Mouse (Mus musculus): ENCODE measurements at regions not wholly inside any gene's neighbourhood (a gene's known extent, or its start where the extent isn't known, plus 50 kb on each side); places are given as distances from the start of the nearest gene placed in this dataset.
"Not testable (repeated sequence)": the region's sequence is repeated elsewhere in the genome, so short reads cannot be mapped to it uniquely, and the experiment has no call there.

DNA sequence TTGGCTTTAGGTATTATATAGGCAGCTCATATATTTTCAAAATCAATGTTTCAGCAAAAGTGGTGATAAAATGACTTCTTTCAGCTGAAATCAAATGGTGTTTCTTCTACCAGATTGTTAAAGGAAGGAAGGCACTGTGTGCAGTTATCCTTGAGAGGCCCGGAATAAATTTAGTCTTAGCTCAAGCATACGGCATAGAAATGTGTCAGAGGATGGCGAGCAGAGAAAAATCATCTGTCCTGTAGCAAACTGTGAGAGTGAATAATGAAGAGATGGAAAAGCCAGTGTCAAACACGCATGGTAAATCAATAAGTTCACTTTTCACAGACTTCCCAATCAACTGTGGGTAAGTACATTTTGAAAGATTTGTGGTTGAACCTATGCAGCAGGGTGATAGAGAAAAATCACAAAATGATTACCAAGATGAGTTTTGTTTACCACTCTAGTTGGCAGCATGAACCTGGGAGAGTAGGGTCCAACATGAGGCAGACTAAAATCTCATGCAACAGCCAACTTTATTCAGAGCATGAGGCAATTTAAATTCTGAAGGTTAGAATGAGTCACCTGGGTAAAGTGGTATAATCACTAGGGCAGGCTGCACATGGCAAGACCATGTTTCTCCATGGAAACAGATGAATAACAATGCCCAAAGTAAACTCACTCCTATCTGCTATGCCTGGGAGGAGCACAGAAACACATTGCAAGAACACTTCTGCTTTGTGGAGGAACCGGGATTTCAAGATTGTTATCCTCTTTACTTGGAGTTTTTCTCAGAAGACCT lies 55.7 kb downstream of the AI429214 start:
- no peak for DNase-seq (ENCODE audit: extremely low spot score, low spot score)

DNA sequence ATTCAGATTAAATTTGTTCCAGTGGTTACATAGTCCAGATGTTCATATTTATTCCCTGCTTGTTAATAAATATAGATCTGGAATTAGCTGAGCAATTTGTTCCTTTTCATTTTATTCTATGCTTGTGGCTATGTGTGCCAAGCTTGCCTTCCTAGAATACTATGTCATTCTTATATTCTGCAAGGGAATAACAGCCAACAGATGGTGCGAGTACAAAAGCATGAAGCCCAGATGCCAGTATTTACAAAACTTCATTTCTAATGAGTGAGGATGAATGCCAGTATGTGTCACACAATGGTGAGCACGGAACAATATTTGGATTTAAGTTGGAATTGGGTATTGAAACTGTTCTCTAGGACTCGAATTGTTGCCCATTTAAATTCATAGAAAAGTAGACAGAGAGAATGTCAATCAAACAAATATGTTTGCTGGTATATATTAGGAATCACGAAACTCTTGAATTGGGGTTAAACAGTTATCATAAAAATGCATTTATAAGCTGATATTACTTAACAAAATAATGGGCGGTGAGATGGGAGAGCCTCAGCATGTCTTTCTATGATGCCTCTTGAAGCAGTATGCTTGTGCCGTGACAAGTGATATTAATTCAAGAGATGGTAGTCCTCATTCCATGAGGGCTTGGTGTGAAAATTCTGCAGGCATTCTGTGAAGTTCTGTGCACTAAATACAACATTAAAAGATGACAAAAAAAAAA lies 56.7 kb downstream of the AI429214 start:
- DNase-seq (ENCODE audit: extremely low spot score, low spot score): no peak

DNA sequence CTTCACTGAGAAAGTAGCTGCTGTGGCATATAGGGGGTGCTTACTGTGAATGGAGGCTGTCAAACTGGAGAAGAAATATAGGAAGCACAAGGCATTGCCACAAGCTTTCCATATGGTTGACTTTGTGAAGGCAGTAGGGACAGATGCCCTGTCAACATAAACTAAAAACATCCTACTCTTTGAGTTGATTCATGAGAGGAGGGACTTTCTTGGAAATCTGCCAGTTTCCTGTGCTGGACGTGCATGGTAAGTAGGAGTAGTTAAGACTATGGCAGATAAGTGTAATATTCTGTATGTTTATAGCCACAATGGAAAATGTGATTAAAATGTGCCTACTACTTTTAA lies 57.3 kb downstream of the AI429214 start:
- DNase-seq (ENCODE audit: extremely low spot score, low spot score): no peak

DNA sequence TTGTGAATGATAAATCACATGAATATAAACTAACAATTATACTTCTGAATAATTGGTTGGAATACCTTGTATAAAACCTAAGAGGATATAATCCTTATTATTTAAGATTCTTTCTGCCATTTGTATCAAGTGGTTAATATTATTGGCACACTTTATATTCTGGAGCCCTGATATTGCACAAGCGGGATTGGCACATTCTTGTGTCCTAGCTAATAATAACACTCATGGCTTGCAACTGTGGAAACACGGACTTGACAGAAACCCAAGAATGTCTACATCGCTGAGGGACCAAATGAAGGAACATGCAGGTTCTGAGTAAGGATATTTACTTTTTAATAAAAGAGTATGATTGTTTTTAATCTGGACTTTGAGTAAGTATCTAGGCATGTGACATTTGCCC lies 63.0 kb downstream of the AI429214 start:
- no peak for DNase-seq (ENCODE audit: extremely low spot score, low spot score)

DNA sequence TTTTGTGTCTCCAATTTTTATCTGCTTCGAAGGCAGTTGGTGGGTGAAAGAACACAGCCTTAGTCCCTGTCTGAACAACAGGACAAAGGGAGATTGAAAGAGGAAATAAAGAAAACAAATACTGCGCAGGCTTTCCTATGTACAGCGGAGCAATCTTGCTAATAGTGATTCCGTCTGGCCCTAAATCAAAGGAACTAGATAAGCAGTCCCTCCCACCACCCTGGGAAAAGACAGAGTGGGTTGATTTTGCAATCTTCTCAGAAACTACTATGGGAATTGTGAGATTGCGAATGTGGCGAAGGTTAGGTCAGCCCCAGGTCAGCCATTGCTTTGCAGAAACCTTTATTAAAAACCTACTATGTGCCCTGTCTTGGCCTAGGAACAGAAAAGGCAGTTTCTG lies 65.0 kb downstream of the AI429214 start:
- no peak for DNase-seq (ENCODE audit: extremely low spot score, low spot score)

DNA sequence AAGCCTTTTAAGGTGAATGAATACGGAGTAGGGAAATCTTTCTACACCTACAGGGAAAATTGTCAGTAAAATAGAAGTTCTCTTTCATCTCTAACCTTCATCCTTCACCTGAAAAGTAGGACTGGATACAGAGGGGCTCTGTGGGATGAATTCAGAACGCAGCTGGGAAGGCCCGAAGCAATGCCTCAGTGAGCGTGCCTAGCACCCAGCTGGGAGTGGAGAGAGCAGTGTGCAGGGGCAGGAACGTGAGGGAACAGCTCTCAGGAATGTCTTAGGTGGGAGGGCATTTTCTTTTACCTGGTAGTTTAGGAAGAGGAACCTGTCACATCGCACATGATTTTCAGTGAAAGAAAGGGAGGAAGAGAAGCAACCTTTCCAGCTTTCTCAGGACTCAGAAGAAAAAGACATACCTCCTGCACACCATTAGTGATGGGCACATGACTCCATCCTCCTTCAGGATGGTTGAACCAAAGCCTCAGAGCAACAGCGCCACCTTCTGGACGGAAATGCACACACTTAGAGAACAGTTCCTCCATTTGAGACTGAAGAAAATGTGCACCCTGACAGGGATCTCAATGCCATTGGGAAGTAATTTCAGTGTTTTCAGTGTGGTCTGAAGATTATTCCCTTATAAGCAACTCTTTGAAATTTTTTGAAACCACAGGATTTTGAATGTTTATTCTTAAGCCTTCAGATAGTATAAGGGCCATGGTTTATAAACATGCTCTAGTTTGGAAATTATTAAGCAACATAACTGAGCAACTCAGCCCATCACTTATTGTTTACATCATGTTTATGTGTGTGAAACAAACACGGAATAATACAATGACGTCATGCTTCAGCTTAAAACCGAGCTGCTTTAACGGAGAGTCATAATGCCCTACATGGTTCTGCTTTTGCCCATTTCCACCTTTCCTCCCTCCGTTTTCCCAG lies 68.9 kb downstream of the AI429214 start:
- DNase-seq (ENCODE audit: extremely low spot score, low spot score): peak; percentile 84

DNA sequence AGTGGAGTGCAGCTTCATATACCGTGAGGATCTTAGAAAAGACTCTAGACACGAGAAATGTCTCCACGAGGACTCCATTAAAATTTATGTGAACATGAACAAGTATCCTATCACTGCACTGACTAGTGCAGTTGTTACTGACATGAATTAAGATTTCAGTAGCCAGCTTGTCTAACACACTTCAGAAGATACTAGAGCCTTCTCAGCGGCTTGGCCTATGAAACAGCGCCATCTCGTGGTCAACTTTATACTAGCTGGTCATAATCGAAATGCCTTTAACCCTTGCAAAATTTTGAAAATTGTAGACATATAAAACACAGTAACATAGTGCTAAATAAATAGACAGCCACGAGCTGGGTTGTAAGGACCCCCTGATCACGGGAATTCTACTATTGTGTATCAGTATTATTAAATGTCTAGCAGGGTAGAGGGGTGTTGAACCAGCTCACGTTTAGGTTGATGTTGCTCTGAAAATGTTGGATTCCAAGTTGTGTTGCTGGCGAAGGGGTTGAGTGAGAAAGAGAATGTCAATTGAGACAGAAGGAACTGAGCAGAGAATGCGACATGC lies 70.4 kb downstream of the AI429214 start:
- peak; percentile 73 for DNase-seq (ENCODE audit: extremely low spot score, low spot score)

DNA sequence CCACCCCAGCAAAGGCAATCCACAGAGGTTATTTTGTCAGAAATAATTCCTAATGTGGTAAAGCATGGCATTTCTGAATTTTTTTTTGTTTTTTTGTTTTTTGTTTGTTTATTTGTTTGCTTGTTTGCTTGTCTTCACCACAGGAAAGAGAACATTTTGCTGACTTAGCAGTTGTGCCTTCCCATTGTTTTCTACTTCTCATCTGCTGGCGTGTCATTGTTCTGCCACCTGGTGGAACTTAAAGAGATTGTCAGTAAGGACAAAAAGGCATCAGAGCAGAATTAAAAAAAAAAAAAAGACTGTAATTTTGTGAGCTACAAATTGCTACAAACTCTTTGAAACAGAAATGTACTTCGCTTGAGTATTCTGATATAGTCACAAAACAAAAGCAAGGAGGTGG lies 79.5 kb downstream of the AI429214 start:
- DNase-seq (ENCODE audit: extremely low spot score, low spot score): no peak

DNA sequence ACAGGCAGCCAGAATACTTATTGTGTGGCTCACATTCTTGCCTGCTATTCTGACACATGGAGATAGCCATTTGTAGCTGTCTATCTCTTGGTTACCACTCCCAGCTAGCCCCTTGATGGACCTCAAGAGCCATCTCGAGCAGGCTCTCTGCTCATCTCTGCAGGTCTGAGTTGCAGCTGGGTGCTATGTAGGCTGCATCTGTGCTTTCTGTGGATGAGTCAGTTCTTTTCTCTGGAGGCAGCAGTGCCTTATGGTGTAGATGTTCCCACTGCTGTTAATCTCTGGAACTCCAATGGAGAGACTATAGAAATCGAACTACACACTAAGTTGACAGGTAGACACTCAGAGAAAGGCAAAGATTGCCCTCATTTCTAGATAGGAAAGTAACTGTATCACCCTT lies 106.3 kb downstream of the AI429214 start:
- no peak for DNase-seq (ENCODE audit: extremely low spot score, low spot score)

DNA sequence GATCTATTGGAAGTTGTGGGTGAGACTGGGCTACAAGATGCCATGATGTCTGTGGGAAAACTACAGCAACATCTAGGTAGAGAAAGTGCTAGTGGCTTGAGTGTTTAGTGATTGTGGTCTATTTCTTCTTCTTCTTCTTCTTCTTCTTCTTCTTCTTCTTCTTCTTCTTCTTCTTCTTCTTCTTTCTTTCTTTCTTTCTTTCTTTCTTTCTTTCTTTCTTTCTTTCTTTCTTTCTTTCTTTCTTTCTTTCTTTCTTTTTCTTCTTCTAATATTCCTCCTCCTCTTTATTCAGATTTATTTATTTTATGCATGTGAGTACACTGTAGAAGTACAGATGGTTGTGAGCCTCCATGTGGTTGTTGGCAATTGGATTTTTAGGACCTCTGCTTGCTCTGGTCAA lies 119.0 kb downstream of the AI429214 start:
- DNase-seq (ENCODE audit: extremely low spot score, low spot score): not testable (repeated sequence)

DNA sequence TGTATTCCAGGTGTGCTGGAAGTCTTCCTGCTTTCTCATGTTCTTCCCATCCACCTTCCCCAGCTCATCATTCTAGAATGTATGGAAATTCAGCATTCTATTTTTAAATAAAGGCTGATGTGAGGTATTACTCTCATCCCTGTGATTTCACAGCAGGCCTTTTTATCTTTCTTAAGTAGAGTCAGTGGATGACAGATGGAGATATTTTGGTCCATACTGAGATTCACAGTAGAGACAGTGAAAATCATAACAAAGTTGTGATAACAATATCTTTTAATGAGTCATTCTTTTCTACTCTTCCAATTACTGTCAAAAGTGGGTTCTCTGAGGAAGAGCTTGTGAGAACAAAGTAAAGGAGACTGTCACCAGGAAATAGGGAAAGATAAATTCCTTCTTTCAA lies 132.4 kb downstream of the AI429214 start:
- no peak for DNase-seq (ENCODE audit: extremely low spot score, low spot score)

DNA sequence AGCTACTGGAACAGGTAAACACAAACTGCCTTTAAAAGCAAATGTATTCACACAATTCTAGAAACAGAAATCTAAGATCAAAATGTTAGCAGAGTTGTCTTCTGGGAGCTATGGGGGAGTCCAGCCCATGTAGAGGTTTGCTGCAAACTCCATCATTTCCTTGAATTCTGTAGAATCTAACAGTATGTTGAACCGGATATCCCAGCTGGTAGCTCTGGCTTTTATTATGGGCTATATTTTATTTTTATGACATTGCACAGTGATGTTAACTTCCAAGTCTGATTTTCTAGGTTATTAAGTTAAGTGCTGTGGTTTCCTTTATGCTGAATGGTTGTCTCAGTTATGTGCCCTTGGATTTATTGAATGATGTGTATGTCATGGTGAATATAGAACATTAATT lies 136.3 kb downstream of the AI429214 start:
- DNase-seq (ENCODE audit: extremely low spot score, low spot score): no peak

DNA sequence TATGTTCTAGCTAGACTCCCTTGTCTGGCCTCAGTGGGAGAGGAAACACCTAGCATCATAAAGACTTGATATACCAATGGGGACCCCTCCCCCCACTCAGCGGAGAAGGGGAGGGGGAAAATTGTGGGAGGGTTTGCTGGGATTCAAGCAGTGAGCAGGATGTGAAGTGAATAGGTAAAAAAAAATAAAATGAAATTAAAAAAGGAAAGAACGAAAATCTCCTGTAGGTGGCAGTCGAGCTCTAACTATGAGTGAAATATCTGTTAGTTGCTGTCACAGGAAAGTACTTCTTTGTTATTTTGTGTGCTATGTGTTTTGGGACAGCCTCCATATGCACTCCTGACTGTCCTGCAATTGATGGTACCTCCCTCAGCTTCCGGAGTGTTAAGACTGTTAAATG lies 138.6 kb downstream of the AI429214 start:
- DNase-seq (ENCODE audit: extremely low spot score, low spot score): peak; percentile 16

DNA sequence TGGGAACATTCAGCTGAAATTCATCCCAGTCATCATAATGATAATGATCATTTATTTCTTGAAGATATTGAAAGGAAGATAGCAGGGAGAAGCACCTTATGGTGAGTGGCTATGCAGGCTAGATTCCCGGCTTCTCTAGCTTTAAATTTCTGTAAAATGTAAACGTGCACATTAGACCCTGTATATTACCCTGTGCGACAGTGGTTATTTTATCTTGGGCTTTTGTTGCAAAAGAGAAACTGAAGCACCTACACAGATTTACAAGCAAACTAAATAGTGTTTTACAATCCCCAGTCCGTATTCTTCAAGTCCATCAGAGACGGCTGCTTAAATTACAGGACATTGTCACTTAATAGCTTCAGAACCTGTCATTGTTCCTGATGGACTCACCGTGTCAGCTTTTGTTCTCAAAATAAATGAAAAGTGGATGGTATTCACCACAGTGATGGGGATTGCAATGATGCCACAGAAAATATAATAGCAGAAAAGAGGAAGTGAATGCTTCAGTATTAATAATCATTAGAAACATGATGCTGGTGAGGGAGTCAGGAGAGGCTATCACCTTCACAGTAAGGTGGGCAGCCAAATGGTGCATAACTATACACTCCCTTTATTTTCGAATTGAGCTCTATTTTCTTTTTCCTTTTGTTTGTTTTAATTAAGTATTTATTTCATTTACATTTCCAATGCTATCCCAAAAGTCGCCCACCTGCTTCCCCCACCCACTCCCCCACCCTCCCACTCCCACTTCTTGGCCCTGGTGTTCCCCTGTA lies 141.0 kb downstream of the AI429214 start:
- no peak for DNase-seq (ENCODE audit: extremely low spot score, low spot score)

DNA sequence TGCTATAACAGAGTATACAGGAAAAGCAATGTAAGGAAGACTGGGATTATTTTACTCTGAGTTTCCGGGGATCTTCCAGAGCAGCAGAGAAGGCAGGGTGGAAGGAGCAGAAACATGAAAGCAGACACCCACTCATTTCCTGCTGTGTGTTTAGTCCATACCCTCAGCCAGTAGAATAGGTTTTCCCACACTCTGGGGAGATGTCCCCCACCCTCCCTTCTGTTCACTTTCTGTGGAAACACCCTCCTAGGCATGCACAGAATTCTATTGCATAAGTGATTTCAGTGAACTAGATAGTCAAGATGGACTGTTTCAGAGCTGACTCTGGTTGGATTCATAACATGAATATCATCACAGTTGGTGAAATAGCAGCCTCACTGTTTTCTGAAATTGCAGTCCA lies 156.9 kb downstream of the AI429214 start:
- no peak for DNase-seq (ENCODE audit: extremely low spot score, low spot score)

DNA sequence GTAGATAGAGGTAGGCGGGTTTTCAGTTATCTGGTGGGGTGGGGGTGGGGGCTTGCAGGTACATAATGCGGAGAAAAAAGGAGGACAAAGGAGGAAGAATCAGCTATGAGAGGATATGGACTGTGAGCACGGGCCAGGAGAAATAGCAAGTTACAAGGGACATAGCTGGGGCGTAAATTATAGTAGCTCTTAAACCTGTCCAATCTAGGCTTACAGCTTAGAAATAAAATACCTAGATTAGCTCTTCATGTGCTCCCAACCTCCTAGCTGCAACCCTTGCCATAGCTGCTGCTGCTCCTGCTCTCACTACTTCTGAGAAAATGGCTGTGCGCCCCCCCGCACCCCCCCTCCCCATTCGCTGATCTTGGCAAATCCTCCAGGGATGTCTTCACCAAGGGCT lies 161.0 kb downstream of the AI429214 start:
- no peak for DNase-seq (ENCODE audit: extremely low spot score, low spot score)

DNA sequence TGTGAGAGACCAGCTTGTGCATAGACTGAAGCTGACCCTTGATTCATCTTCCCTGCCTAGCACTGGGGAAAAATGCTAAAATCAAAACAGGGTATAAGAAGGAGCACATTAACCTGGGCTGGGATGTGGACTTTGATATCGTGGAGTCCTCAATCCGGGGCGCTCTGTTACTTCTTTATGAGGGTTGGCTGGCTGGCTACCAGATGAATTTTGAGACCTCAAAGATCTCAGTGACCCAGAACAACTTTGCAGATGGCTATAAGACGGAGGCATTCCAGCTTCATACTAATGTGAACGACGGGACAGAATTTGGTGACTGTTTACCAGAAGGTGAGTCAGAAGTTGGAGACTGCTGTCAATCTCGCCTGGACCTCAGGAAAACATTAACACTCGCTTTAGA lies 161.5 kb downstream of the AI429214 start:
- no peak for DNase-seq (ENCODE audit: extremely low spot score, low spot score)

DNA sequence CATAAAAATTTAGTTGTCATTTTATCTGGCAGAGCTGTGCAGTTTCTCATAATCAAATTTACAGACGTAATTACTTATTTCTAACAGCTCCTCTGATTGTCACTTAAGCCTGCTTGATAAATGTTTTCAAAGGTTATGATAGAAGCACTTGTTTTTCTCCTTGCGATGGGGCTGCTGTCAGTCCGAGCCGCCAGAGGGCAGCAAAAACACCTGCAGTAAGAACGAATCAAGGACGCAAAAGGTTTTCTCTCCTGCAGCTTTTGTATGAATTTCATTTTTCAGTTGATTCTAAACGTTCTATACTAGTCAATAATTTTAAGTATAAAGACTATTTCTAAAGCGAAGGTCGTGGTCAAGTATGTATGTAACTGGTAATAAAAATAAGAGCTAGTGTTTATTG lies 166.1 kb downstream of the AI429214 start:
- peak; percentile 59 for DNase-seq (ENCODE audit: extremely low spot score, low spot score)

DNA sequence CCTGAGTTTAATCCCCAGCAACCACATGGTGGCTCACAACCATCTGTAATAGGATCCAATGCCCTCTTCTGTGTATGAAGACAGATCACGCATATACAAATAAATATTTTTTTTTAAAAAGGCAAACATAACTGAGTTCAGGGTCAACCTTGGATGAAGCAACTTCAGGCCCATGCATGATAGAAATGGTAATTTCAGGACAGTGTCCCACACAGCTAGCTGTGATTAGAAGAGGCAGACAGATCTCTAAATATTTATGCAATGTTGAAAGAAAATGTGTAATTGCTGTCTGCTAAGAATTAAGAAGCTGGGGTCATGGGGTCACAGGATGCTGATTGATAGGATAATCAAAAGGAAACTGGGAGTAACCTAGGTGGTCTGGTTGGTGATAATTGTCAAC lies 203.5 kb downstream of the AI429214 start:
- DNase-seq (ENCODE audit: extremely low spot score, low spot score): no peak

DNA sequence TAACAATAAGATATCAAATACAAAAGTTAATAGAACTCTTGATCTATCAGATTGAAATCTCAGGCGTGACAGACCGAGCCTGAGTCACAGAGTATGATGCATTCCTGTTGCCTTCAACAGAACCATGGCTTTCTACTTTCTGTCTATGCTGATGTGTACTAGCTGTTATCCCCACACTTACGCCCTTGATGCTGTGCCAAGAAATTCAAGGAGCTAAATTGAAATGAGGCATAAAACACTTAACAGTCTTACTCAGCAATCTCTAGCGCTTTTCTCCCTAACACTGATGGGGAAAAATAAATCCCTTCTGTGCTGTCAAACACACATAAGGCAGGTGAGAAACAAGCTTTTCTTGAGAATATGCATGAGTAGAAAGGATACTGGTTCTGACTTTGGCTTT lies 222.5 kb downstream of the AI429214 start:
- DNase-seq (ENCODE audit: extremely low spot score, low spot score): no peak

DNA sequence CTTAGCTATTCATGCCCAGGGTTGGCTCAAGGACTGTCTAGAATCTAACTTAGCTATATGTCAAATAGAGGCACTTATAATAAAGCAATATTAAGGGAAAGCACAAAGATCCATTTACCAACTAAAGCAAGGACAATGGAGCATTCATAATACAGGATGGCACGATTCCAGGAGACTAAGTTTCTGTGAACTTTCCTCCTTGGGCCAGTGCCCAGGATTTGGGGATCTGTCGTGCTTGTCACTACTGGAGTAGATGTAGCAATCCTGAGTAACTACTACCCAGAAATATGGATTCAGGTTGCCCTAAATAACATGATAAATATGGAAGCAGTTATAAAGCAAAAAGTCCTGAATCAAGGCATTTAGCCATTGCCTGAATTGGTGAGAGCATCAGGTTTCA lies 233.7 kb downstream of the AI429214 start:
- no peak for DNase-seq (ENCODE audit: extremely low spot score, low spot score)
